Mouse (Mus musculus): Measurements from ENCODE around the gene Gm10310.
"Not testable (repeated sequence)": the region's sequence is repeated elsewhere in the genome, so short reads cannot be mapped to it uniquely, and the experiment has no call there.

The Gm10310 gene

GRCm38 (mm10) chr10:129984962-129985361 lies at the start of gene Gm10310:
Gene Gm10310, minus strand, starts transcription at chr10:129985062.
- not testable (repeated sequence) for DNase-seq

- no peak for DNase-seq
Measured at GRCm38 (mm10) chr10:130030048-130030447, 45.2 kb upstream of the Gm10310 start, which contains the start of gene Olfr821. Gene Olfr821, plus strand, starts transcription at chr10:130030348.

DNA sequence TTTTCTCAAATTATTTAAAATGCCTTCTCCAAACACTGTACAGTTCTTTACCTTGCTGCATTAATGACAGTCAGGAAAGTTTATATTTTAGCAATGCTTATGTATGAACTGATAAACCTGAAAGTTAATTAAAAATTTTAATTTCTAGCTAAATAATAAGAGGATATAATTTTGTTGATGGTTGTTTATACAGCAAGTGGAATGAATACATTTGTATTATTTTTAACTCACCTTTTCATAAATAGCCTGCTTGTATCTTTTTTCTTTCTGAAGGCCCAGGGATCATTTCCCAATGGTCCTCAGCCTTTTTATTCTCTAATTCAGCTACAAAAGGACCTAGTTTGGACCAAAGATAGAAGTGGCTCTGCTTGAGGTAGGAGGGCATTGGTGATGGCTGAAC lies 27.5 kb upstream of the Gm10310 start, which contains the start of gene Olfr820:
Gene Olfr820 (plus strand): TSS at position 301 of the 400 bp plus-strand sequence.
- DNase-seq = no peak

- not testable (repeated sequence) for DNase-seq
Measured at GRCm38 (mm10) chr10:130005366-130005765, 20.5 kb upstream of the Gm10310 start.

DNA sequence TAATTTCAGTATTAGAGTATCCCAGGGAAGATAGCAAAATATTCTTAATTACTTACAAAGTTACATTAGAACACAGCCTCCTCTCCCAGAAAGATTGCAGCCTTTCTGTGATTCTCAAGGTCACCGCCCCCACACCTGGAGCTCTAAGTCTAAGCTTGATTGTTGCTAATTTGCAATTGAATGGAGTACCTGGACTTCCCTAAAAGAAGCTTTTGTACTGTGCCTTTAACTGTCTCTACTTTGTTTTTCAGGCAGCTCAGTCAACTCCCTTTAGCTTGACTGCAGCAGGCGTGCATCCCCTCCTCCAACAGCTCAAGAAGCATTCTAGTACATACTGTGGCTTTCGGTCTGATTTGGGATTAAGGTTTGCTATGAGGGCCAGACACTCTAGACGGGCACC lies 19.2 kb upstream of the Gm10310 start:
- not testable (repeated sequence) for DNase-seq

DNA sequence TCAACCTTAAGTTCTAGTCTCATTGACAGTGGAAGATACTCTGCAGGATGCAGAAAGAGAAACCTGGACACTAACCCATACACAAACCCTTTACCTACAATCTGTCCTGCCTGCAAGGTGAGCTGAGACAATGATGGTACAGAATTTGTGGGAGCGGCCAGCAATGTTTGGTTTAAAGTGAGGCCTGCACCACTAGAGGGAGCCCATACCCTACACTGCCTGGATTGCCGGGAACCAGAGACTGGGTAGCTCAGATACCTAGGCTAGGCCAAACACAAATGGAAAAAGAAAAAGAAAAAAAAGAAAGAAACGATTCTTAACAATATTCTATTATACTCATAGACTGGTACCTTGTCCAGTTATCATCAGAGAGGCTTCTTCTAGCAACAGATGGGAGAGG lies 3.0 kb downstream of the Gm10310 start:
- DNase-seq = not testable (repeated sequence)

- not testable (repeated sequence) for DNase-seq
Measured at GRCm38 (mm10) chr10:129976040-129976439, 8.8 kb downstream of the Gm10310 start, which contains the start of gene Olfr247. Gene Olfr247, minus strand, starts transcription at chr10:129976140.

GRCm38 (mm10) chr10:129972994-129973393 lies 11.9 kb downstream of the Gm10310 start:
- DNase-seq = not testable (repeated sequence)

GRCm38 (mm10) chr10:129967166-129967565 lies 17.7 kb downstream of the Gm10310 start, which contains the start of gene Olfr819:
Gene Olfr819, minus strand, starts transcription at chr10:129967266.
- not testable (repeated sequence) for DNase-seq

- not testable (repeated sequence) for DNase-seq
Measured at GRCm38 (mm10) chr10:129966232-129966631, 18.6 kb downstream of the Gm10310 start.

GRCm38 (mm10) chr10:129949000-129949399 lies 35.9 kb downstream of the Gm10310 start, which contains the start of gene Olfr818:
Gene Olfr818, minus strand, starts transcription at chr10:129949100.
- DNase-seq = no peak

Data from cerebellum, adult 9-10 months (tissue).